Mouse (Mus musculus) ES-E14 (cell line): Measurements from ENCODE around the gene Brf1. TPM values are rescaled to one million over a fixed set of nuclear protein-coding genes. Genes with fewer than 3 reads are reported as not detected.

ENCODE experiments used
- DNase-seq: peaks from one replicate; pipeline ENCODE4 v3.0.0-alpha.2; 2013; ENCODE audit warnings: low read depth, low spot score
- H3K27ac ChIP-seq: 2 replicates; pipeline ENCODE4 v1.5.1; 2012; ENCODE audit warnings: low read depth, mild to moderate bottlenecking, low read length, moderate library complexity, mixed read lengths; ENCODE audit not compliant: poor library complexity, insufficient read depth, severe bottlenecking
- H3K36me3 ChIP-seq: 2 replicates; pipeline ENCODE4 v1.6.1; 2012; ENCODE audit warnings: mild to moderate bottlenecking, low read length, moderate library complexity, mixed read lengths; ENCODE audit not compliant: control insufficient read depth, poor library complexity, insufficient read depth, severe bottlenecking
- H3K4me1 ChIP-seq, 2 experiments: fragments of 150-350 bp in 1 of 2; sonication (generic) in 1 of 2; 2 replicates each; pipeline ENCODE4 v1.6.1; 2012; ENCODE audit warnings: low read length in 2 of 2, mild to moderate bottlenecking in 1 of 2, mixed read lengths in 1 of 2; ENCODE audit not compliant: control insufficient read depth in 2 of 2, insufficient read depth in 2 of 2, poor library complexity in 1 of 2
- H3K4me3 ChIP-seq, 2 experiments: fragments of 150-350 bp in 1 of 2; sonication (generic) in 1 of 2; 2 replicates each; pipeline ENCODE4 v1.5.1; 2012; ENCODE audit warnings: low read length in 2 of 2, low read depth in 1 of 2, mild to moderate bottlenecking in 1 of 2, mixed read lengths in 1 of 2; ENCODE audit not compliant: insufficient read depth in 1 of 2, poor library complexity in 1 of 2, severe bottlenecking in 1 of 2
- H3K9ac ChIP-seq: 2 replicates; pipeline ENCODE4 v1.6.1; 2012; ENCODE audit warnings: low read depth, mild to moderate bottlenecking, low read length, mixed read lengths; ENCODE audit not compliant: poor library complexity, insufficient read depth, severe bottlenecking
- H3K9me3 ChIP-seq: fragments of 150-350 bp; sonication (generic); 2 replicates; pipeline ENCODE4 v1.6.1; 2012; ENCODE audit warnings: low read depth, mild to moderate bottlenecking, low read length; ENCODE audit not compliant: control insufficient read depth, insufficient read depth
- CHD2 ChIP-seq: IDR thresholded peaks from 2 replicates; pipeline ENCODE4 v1.6.1; 2014; ENCODE audit warnings: mild to moderate bottlenecking, low read depth, low read length, inconsistent platforms
- HCFC1 ChIP-seq: IDR thresholded peaks from 2 replicates; pipeline ENCODE4 v1.6.1; 2012; ENCODE audit warnings: low read length, inconsistent platforms, borderline replicate concordance; ENCODE audit not compliant: insufficient read depth
- MAFK ChIP-seq: IDR thresholded peaks from 2 replicates; pipeline ENCODE4 v1.6.1; 2014; ENCODE audit warnings: mild to moderate bottlenecking, low read depth, low read length, inconsistent platforms; ENCODE audit not compliant: insufficient read depth
- ZC3H11A ChIP-seq: IDR thresholded peaks from 2 replicates; pipeline ENCODE4 v1.6.1; 2012; ENCODE audit warnings: low read depth, mild to moderate bottlenecking, inconsistent platforms, low read length, borderline replicate concordance
- ZNF384 ChIP-seq: IDR thresholded peaks from 2 replicates; pipeline ENCODE4 v1.6.1; 2012; ENCODE audit warnings: low read depth, low read length, inconsistent platforms
- in situ Hi-C, 2 experiments: fragments of 600-800 bp; cut with MboI; formaldehyde crosslinking; loops; one replicate each; pipeline ENCODE4 v1.15.1; 2025; ENCODE audit warnings: low sequenced_read_pairs in 2 of 2, inconsistent platforms in 1 of 2; ENCODE audit not compliant: unreplicated experiment in 2 of 2
- total RNA-seq: library from RNA; depleted of rRNA; stranded (reverse); fragments of 300-350 nt; gene quantifications from 2 replicates; pipeline ENCODE4 v1.2.3, GENCODE M21; 2012

Gene Brf1
- total RNA-seq, 1 experiment = 56.4 TPM

DNA sequence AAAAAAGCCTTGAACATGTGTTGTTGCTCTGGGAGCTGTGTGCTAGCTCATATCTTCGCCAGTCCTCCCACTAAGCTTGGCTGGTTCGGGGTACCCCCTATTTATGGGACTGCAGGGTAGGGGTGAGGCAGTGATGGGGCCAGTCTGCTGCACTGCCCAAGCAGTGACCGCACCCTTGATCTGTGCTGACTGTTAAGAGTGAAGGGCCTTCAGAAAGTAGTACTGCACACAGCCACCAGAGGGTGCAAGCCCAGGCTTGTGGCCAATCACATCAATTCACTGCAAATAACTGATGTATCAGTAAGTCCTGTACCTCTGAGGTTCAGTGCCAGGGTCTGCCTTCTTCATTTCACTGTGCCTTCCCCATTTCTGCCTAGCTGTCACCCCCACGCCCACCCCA is 44.7 kb downstream of the Brf1 start:
- Histone ChIP-seq H3K27ac (no peak overlapping the region), H3K9ac (no peak overlapping the region), H3K36me3 (peaks cover 3% of the 10 kb centered on the region; the same call in 1 of the 2 replicates), H3K4me1 (peaks cover 0 to 2% of the 10 kb centered on the region in 2 experiments; a peak in 2 of 4 replicates), H3K4me3 (no peak overlapping the region), H3K9me3 (no peaks in the 10 kb centered on the region)
- in situ Hi-C loops = no loop called here
- TF ChIP-seq CHD2 = no peak
- no peak for TF ChIP-seq MAFK
- no peak for TF ChIP-seq ZNF384
- no peak for TF ChIP-seq ZC3H11A
- TF ChIP-seq HCFC1 = no peak
- no peak for DNase-seq

DNA sequence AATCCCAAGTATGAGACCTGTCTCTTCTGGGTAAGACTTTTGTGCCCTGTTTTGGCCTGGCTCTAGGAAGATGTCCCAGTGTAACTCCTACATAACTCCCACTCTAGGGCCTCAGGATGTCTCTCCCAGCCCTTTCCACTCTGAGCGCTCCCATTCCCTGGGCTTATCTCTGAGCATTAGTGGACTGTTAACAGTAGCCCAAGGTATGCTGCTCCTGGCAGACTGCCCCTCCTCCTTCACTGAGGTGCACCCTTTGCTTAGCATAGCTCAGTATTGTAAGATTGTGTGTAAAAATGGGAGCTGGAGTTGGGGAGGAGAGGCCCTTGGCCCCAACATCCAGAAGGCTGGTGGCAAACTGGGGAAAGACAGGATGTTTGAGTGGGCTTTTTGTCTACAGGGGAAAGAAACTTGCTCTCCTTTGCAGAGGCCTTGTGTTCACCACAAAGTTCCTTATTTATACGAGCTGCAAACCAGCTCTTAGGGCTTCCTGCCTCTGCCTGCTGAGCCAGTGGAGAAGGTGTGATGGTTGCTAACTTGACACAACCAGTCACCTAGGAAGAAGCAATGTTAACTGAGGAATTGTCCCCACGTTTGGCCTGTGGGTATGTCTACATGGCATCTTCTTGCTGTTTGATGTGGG is 47.5 kb downstream of the Brf1 start:
- Histone ChIP-seq H3K9ac (no peak overlapping the region), H3K27ac (no peak overlapping the region)
- no peak for TF ChIP-seq ZNF384
- TF ChIP-seq ZC3H11A = no peak
- no peak for TF ChIP-seq HCFC1
- TF ChIP-seq MAFK = no peak
- TF ChIP-seq CHD2 = no peak

DNA sequence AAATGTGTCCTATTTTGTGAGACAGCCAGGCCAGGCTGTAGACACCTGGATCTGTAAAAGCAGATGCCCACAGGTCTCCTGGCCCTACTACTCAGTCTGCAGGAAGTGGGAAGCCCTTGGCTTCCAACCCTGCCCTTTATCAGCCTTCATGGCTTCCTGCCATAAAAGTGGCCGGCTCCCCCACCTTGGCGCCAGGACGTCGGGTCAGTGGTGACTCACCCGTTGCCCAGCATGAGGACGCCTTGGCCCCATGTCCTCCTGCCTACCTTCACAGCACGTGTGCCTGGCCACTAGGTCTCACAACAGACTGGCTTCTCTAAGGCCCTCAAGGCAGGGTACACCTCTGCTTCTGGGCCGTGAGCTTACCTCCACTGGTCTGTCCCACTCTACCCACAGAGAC is 48.1 kb downstream of the Brf1 start:
- DNase-seq = no peak
- Histone ChIP-seq H3K27ac (no peak overlapping the region), H3K4me1 (peaks cover 0 to 7% of the 10 kb centered on the region in 2 experiments; a peak in 2 of 4 replicates), H3K9me3 (no peaks in the 10 kb centered on the region), H3K4me3 (no peak overlapping the region), H3K36me3 (no peaks in the 10 kb centered on the region), H3K9ac (no peak overlapping the region)
- no peak for TF ChIP-seq CHD2
- TF ChIP-seq HCFC1 = no peak
- TF ChIP-seq MAFK = no peak
- TF ChIP-seq ZNF384 = no peak
- TF ChIP-seq ZC3H11A = no peak
- in situ Hi-C loops = no loop called here

More for the DNA sequence above, 47.5 kb downstream of the Brf1 start:
- in situ Hi-C loops = no loop called here
- no peak for DNase-seq
- no peak overlapping the region for H3K4me3 ChIP-seq
- H3K36me3 ChIP-seq = no peaks in the 10 kb centered on the region
- peaks cover 0 to 4% of the 10 kb centered on the region in 2 experiments; a peak in 2 of 4 replicates for H3K4me1 ChIP-seq
- no peaks in the 10 kb centered on the region for H3K9me3 ChIP-seq

DNA sequence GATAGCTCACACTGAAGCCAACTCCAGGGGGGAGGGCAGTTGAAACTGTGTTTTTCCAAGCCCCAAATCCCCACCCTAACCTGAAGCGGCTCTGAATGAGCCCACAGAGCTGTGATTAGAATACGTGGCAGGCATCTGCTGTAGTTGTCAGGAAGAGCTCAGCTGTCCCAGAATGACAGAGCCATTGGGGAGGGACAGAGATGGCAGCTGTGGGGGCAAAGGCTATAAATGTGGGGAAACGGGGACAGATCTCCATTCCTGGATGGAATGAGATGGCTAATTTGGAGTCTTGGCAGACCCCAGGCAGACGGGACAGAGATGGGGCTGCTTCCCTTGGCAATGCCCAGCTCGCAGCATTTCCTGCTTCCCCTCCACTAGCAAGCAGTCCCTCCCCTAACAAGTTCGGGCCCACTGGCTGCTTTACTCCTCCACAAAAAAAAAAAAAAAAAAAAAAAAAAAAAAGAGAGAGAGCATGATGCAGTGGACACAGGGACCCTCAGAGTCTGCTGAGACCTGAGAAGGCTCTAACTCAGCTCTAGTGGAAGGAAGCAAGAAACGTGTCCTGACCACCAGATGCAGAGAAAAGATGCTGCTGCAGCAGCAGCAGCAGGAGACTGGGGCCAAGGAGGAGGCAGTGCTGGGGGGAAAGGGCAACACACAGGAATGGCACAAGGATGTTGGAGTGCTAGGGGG is 49.2 kb downstream of the Brf1 start:
- no peaks in the 10 kb centered on the region for H3K36me3 ChIP-seq
- H3K4me1 ChIP-seq = peaks cover 1 to 16% of the 10 kb centered on the region in 2 experiments; a peak in 3 of 4 replicates
- no peaks in the 10 kb centered on the region for H3K9me3 ChIP-seq
- in situ Hi-C loops = no loop called here
- no peak overlapping the region for H3K27ac ChIP-seq
- H3K4me3 ChIP-seq = no peak overlapping the region
- DNase-seq = no peak
- no peak overlapping the region for H3K9ac ChIP-seq
- TF ChIP-seq ZNF384 (0 out of 2 replicates have a peak, but pooled peaks have one; percentile 40), CHD2 (no peak)
